Mouse (Mus musculus): ENCODE data around the gene Eif4ebp2.

GRCm38 (mm10) chr10:61440202-61440800, 12.2 kb downstream of the Eif4ebp2 start:
- TF ChIP-seq CTCF (IDR thresholded peaks at IDR 0.05; ENCODE audit: low read depth) (no peak), EP300 (IDR thresholded peaks at IDR 0.05; ENCODE audit: low read depth) (no peak)
